Comparison of ENCODE assay signal across 31 mouse cellular contexts in genomic region chr10:95289819-95290218, GRCm38 (mm10). TPM values are rescaled to one million over a fixed set of nuclear protein-coding genes. Genes with fewer than 3 reads are reported as not detected.
A peak's percentile ranks its signal among the peaks of the same experiment; 100 is the strongest.
DNase-seq lines count a peak whose midpoint lies in the region; ATAC-seq and TF ChIP-seq lines count a peak whose summit lies in the region.
"Had no signal": no experiment of that assay in that cellular context is flagged by ENCODE, and none has a peak within 500 bp of the region (broad histone marks: within the 10 kb centered on the region; RNA-seq: fewer than 3 reads in every experiment).

No protein-coding gene starts in this region.

- no peak overlapping the region for H3K9ac ChIP-seq in liver, embryonic 11.5 days (ENCODE audit: low read depth, low read length)
- H3K9ac ChIP-seq in liver, embryonic 12.5 days: no peak overlapping the region
- H3K9ac ChIP-seq in liver, postnatal 0 days (replicated peaks): no peak overlapping the region
- no peak overlapping the region for H3K9ac ChIP-seq in heart, embryonic 11.5 days (ENCODE audit: low read depth, low read length)
- H3K9ac ChIP-seq: embryonic facial prominence, embryonic 12.5 days; heart, embryonic 13.5 days; hindbrain, embryonic 14.5 days; limb, embryonic 12.5 days; neural tube, embryonic 15.5 days; stomach, embryonic 15.5 days had no signal

- no peak for TF ChIP-seq CTCF in liver, postnatal 0 days (IDR thresholded peaks at IDR 0.05; ENCODE audit: low read depth)

- no peak for DNase-seq in liver, embryonic 11.5 days (ENCODE audit: low spot score)
- no peak for DNase-seq in liver
- no peak for DNase-seq in liver, postnatal 0 days
- no peak for DNase-seq in spleen, postnatal 14 days (ENCODE audit: low spot score in 2 of 2)
- DNase-seq in cerebellum, postnatal 4 days (ENCODE audit: low spot score in 2 of 2): no peak
- DNase-seq: adrenal gland, adult 2 months; cerebellum, adult 8-10 months; cerebellum, postnatal 36 days; embryo, embryonic 11 days; gastrocnemius, adult 2 months; gastrocnemius, postnatal 36 days; heart, adult 2 months; heart, postnatal 10 days; kidney, adult 11 months; kidney, postnatal 25 days; lung, adult 18-20 months; lung, postnatal 4 days; midbrain, embryonic 14.5 days; retina, postnatal 1 day; right cerebral cortex, postnatal 14 days; thymus, postnatal 14 days had no signal

- H3K27me3 ChIP-seq in liver, embryonic 11.5 days (replicated peaks; ENCODE audit: control insufficient read depth, insufficient read depth, low read length): no peaks in the 10 kb centered on the region
- H3K27me3 ChIP-seq in liver, embryonic 12.5 days (replicated peaks): no peaks in the 10 kb centered on the region
- no peaks in the 10 kb centered on the region for H3K27me3 ChIP-seq in liver, postnatal 0 days (ENCODE audit: insufficient read depth, low read length)
- no peaks in the 10 kb centered on the region for H3K27me3 ChIP-seq in heart, embryonic 11.5 days (ENCODE audit: control insufficient read depth, insufficient read depth, low read length)
- H3K27me3 ChIP-seq: embryonic facial prominence, embryonic 12.5 days; heart, embryonic 13.5 days; limb, embryonic 12.5 days; neural tube, embryonic 15.5 days; stomach, embryonic 15.5 days had no signal

- H3K9me3 ChIP-seq in liver, embryonic 11.5 days (ENCODE audit: control insufficient read depth, low read length): no peaks in the 10 kb centered on the region
- H3K9me3 ChIP-seq in liver, embryonic 12.5 days (replicated peaks): no peaks in the 10 kb centered on the region
- no peaks in the 10 kb centered on the region for H3K9me3 ChIP-seq in liver, postnatal 0 days (ENCODE audit: low read length)
- H3K9me3 ChIP-seq in heart, embryonic 11.5 days (replicated peaks; ENCODE audit: control insufficient read depth, low read length): no peaks in the 10 kb centered on the region
- H3K9me3 ChIP-seq: embryonic facial prominence, embryonic 12.5 days; heart, embryonic 13.5 days; limb, embryonic 12.5 days; neural tube, embryonic 15.5 days; stomach, embryonic 15.5 days had no signal

- peak overlapping the region; percentile 0; the same call in 1 of the 2 replicates for H3K27ac ChIP-seq in liver, embryonic 11.5 days (ENCODE audit: low read depth, low read length)
- H3K27ac ChIP-seq in liver, embryonic 12.5 days: peak overlapping the region; percentile 65
- peak overlapping the region; percentile 52 for H3K27ac ChIP-seq in liver, postnatal 0 days (ENCODE audit: low read depth)
- no peak overlapping the region for H3K27ac ChIP-seq in heart, embryonic 11.5 days (ENCODE audit: low read depth, low read length)
- H3K27ac ChIP-seq: embryonic facial prominence, embryonic 12.5 days; gastrocnemius, adult 2 months; heart, adult 2 months; heart, embryonic 13.5 days; hindbrain, embryonic 14.5 days; limb, embryonic 12.5 days; neural tube, embryonic 15.5 days; stomach, embryonic 15.5 days had no signal

- H3K4me1 ChIP-seq in liver, embryonic 11.5 days (replicated peaks; ENCODE audit: control insufficient read depth, insufficient read depth, low read length): peaks cover 34% of the 10 kb centered on the region
- peaks cover 58% of the 10 kb centered on the region for H3K4me1 ChIP-seq in liver, embryonic 12.5 days
- peaks cover 10% of the 10 kb centered on the region; the same call in 1 of the 2 replicates for H3K4me1 ChIP-seq in liver, postnatal 0 days (ENCODE audit: insufficient read depth)
- peaks cover 17% of the 10 kb centered on the region for H3K4me1 ChIP-seq in heart, embryonic 11.5 days (ENCODE audit: control insufficient read depth, insufficient read depth, low read length)
- H3K4me1 ChIP-seq: embryonic facial prominence, embryonic 12.5 days; limb, embryonic 12.5 days; neural tube, embryonic 15.5 days; stomach, embryonic 15.5 days had no signal

- ATAC-seq in liver, embryonic 11.5 days (replicated peaks; ENCODE audit: low FRiP score): peak; percentile 75
- peak; percentile 82 for ATAC-seq in liver, embryonic 12.5 days
- peak; percentile 29; the same call in 1 of the 2 replicates for ATAC-seq in liver, postnatal 0 days
- ATAC-seq in heart, embryonic 11.5 days (replicated peaks; ENCODE audit: insufficient number of reproducible peaks, low FRiP score, low TSS enrichment): no peak
- ATAC-seq: forebrain, embryonic 16.5 days; lung, postnatal 0 days had no signal

- WGBS in liver, embryonic 11.5 days: 29% methylated on average over 8 of the region's 8 CpGs
- 19% methylated on average over 8 of the region's 8 CpGs for WGBS in liver, embryonic 12.5 days (ENCODE audit: insufficient replicate concordance)
- 45% methylated on average over 8 of the region's 8 CpGs for WGBS in liver, postnatal 0 days (ENCODE audit: insufficient replicate concordance)
- 28% methylated on average over 8 of the region's 8 CpGs for WGBS in heart, embryonic 11.5 days (ENCODE audit: insufficient replicate concordance)

- H3K36me3 ChIP-seq in liver, embryonic 11.5 days (ENCODE audit: control insufficient read depth, insufficient read depth, low read length): no peaks in the 10 kb centered on the region
- H3K36me3 ChIP-seq in liver, embryonic 12.5 days: no peaks in the 10 kb centered on the region
- H3K36me3 ChIP-seq in liver, postnatal 0 days (replicated peaks; ENCODE audit: insufficient read depth, low read length): no peaks in the 10 kb centered on the region
- H3K36me3 ChIP-seq in heart, embryonic 11.5 days (ENCODE audit: control insufficient read depth, insufficient read depth, low read length): no peaks in the 10 kb centered on the region
- H3K36me3 ChIP-seq: embryonic facial prominence, embryonic 12.5 days; heart, embryonic 13.5 days; neural tube, embryonic 15.5 days; stomach, embryonic 15.5 days had no signal

- H3K4me3 ChIP-seq in liver, embryonic 11.5 days (ENCODE audit: low read depth, low read length): no peak overlapping the region
- no peak overlapping the region for H3K4me3 ChIP-seq in liver, embryonic 12.5 days
- no peak overlapping the region for H3K4me3 ChIP-seq in liver, postnatal 0 days (ENCODE audit: low read depth, low read length)
- no peak overlapping the region for H3K4me3 ChIP-seq in heart, embryonic 11.5 days (ENCODE audit: low read depth, low read length)
- H3K4me3 ChIP-seq: embryonic facial prominence, embryonic 12.5 days; gastrocnemius, adult 2 months; heart, adult 2 months; heart, embryonic 13.5 days; limb, embryonic 12.5 days; neural tube, embryonic 15.5 days; stomach, embryonic 15.5 days had no signal

- H3K4me2 ChIP-seq in liver, embryonic 11.5 days: peak overlapping the region; percentile 51
- peak overlapping the region; percentile 60 for H3K4me2 ChIP-seq in liver, embryonic 12.5 days
- H3K4me2 ChIP-seq in liver, postnatal 0 days (ENCODE audit: low read depth, low read length): peak overlapping the region; percentile 39
- no peak overlapping the region for H3K4me2 ChIP-seq in heart, embryonic 11.5 days
- H3K4me2 ChIP-seq: embryonic facial prominence, embryonic 12.5 days; heart, embryonic 13.5 days; hindbrain, embryonic 14.5 days; limb, embryonic 12.5 days; neural tube, embryonic 15.5 days; stomach, embryonic 15.5 days had no signal

- peak; percentile 95 for TF ChIP-seq EP300 in liver, postnatal 0 days (IDR thresholded peaks at IDR 0.05; ENCODE audit: low read depth)

RNA-seq across cellular contexts. Expression of gene Cradd, which starts 34.1 kb away (rescaled TPM):
- 10.1 and 10.5 TPM in 2 replicates for polyA plus RNA-seq in liver, embryonic 11.5 days (2014; fragmentation: Nextera tagmentation; extraction: Ambion mirVana)
- 5.0 and 5.1 TPM in 2 replicates for polyA plus RNA-seq in liver, embryonic 12.5 days (2016; fragmentation: Nextera tagmentation; extraction: Ambion mirVana)
- polyA plus RNA-seq in liver, postnatal 0 days (2015; fragmentation: Nextera tagmentation; extraction: Ambion mirVana): 6.5 and 8.4 TPM in 2 replicates
- 10.6 and 11.7 TPM in 2 replicates for polyA plus RNA-seq in heart, embryonic 11.5 days (2014; fragmentation: Nextera tagmentation; extraction: Ambion mirVana)
